Mouse (Mus musculus): ENCODE data around the gene Galnt16. TPM values are rescaled to one million over a fixed set of nuclear protein-coding genes. Genes with fewer than 3 reads are reported as not detected.
A peak's percentile ranks its signal among the peaks of the same experiment; 100 is the strongest.

Gene Galnt16
- polyA plus RNA-seq, 1 experiment: not detected

- no peaks in the 10 kb centered on the region for H3K4me1 ChIP-seq (ENCODE audit: control insufficient read depth, insufficient read depth, low read length)
- WGBS: 68% methylated on average over 7 of the region's 7 CpGs
Observed at GRCm38 (mm10) chr12:80615371-80616257, 97.5 kb downstream of the Galnt16 start.

GRCm38 (mm10) chr12:80620501-80620900, 102.4 kb downstream of the Galnt16 start:
- Histone ChIP-seq H3K27ac (ENCODE audit: insufficient read depth, low read depth, low read length) (no peak overlapping the region), H3K4me3 (ENCODE audit: insufficient read depth, low read depth, low read length) (no peak overlapping the region), H3K4me1 (ENCODE audit: control insufficient read depth, insufficient read depth, low read length) (no peaks in the 10 kb centered on the region)
- WGBS: 79% methylated on average over 5 of the region's 5 CpGs
- TF ChIP-seq CTCF (IDR thresholded peaks at IDR 0.05; ENCODE audit: insufficient read depth, low read depth, low read length) (no peak), POLR2A (IDR thresholded peaks at IDR 0.05; ENCODE audit: insufficient read depth, low read depth, low read length) (no peak)

More at GRCm38 (mm10) chr12:80615371-80616257, 97.5 kb downstream of the Galnt16 start:
- no peak overlapping the region for H3K4me3 ChIP-seq (ENCODE audit: insufficient read depth, low read depth, low read length)
- no peak for TF ChIP-seq CTCF (IDR thresholded peaks at IDR 0.05; ENCODE audit: insufficient read depth, low read depth, low read length)
- TF ChIP-seq POLR2A (IDR thresholded peaks at IDR 0.05; ENCODE audit: insufficient read depth, low read depth, low read length): no peak
- no peak overlapping the region for H3K27ac ChIP-seq (ENCODE audit: insufficient read depth, low read depth, low read length)

GRCm38 (mm10) chr12:80631790-80632189, 113.7 kb downstream of the Galnt16 start:
- no peak for TF ChIP-seq POLR2A (IDR thresholded peaks at IDR 0.05; ENCODE audit: insufficient read depth, low read depth, low read length)
- TF ChIP-seq CTCF (IDR thresholded peaks at IDR 0.05; ENCODE audit: insufficient read depth, low read depth, low read length): no peak
- Histone ChIP-seq H3K27ac (ENCODE audit: insufficient read depth, low read depth, low read length) (no peak overlapping the region), H3K4me3 (ENCODE audit: insufficient read depth, low read depth, low read length) (no peak overlapping the region), H3K4me1 (ENCODE audit: control insufficient read depth, insufficient read depth, low read length) (no peaks in the 10 kb centered on the region)
- 86% methylated on average over 5 of the region's 5 CpGs for WGBS

- no peak overlapping the region; the same call in 1 of the 2 replicates for H3K27ac ChIP-seq (ENCODE audit: insufficient read depth, low read depth, low read length)
- 2% methylated on average over 48 of the region's 48 CpGs for WGBS
- no peak for TF ChIP-seq POLR2A (IDR thresholded peaks at IDR 0.05; ENCODE audit: insufficient read depth, low read depth, low read length)
- 0 out of 2 replicates have a peak, but pooled peaks have one; percentile 18 for TF ChIP-seq CTCF (IDR thresholded peaks at IDR 0.05; ENCODE audit: insufficient read depth, low read depth, low read length)
- peaks cover 12% of the 10 kb centered on the region for H3K4me1 ChIP-seq (ENCODE audit: control insufficient read depth, insufficient read depth, low read length)
- peak overlapping the region; percentile 66 for H3K4me3 ChIP-seq (ENCODE audit: insufficient read depth, low read depth, low read length)
Observed at GRCm38 (mm10) chr12:80642725-80643692, 124.9 kb downstream of the Galnt16 start.

GRCm38 (mm10) chr12:80643693-80644505, 125.8 kb downstream of the Galnt16 start, which contains the start of the genes Slc39a9 and Erh:
TSS of gene Slc39a9 (plus strand) at chr12:80643883.
TSS of gene Erh (minus strand) at chr12:80644341.
- H3K27ac ChIP-seq (ENCODE audit: insufficient read depth, low read depth, low read length): peak within 1 kb of the TSS; percentile 90
- H3K4me1 ChIP-seq (ENCODE audit: control insufficient read depth, insufficient read depth, low read length): peaks cover 12% of the 10 kb centered on the region
- WGBS: under 1% methylated on average over 50 of the region's 50 CpGs
- TF ChIP-seq CTCF (IDR thresholded peaks at IDR 0.05; ENCODE audit: insufficient read depth, low read depth, low read length): peak; percentile 24; the same call in 1 of the 2 replicates
- peak; percentile 56 for TF ChIP-seq POLR2A (IDR thresholded peaks at IDR 0.05; ENCODE audit: insufficient read depth, low read depth, low read length)
- peak within 1 kb of the TSS; percentile 66 for H3K4me3 ChIP-seq (ENCODE audit: insufficient read depth, low read depth, low read length)

- Histone ChIP-seq H3K4me1 (ENCODE audit: control insufficient read depth, insufficient read depth, low read length) (peaks cover 12% of the 10 kb centered on the region), H3K4me3 (ENCODE audit: insufficient read depth, low read depth, low read length) (peak overlapping the region; percentile 66), H3K27ac (ENCODE audit: insufficient read depth, low read depth, low read length) (no peak overlapping the region)
- TF ChIP-seq POLR2A (IDR thresholded peaks at IDR 0.05; ENCODE audit: insufficient read depth, low read depth, low read length) (no peak), CTCF (IDR thresholded peaks at IDR 0.05; ENCODE audit: insufficient read depth, low read depth, low read length) (no peak)
- WGBS: 1% methylated on average over 18 of the region's 18 CpGs
Observed at GRCm38 (mm10) chr12:80644506-80644868, 126.4 kb downstream of the Galnt16 start.

- Histone ChIP-seq H3K27ac (ENCODE audit: insufficient read depth, low read depth, low read length) (no peak overlapping the region), H3K4me1 (ENCODE audit: control insufficient read depth, insufficient read depth, low read length) (peaks cover 12% of the 10 kb centered on the region), H3K4me3 (ENCODE audit: insufficient read depth, low read depth, low read length) (no peak overlapping the region)
- 78% methylated on average over 3 of the region's 3 CpGs for WGBS
- TF ChIP-seq POLR2A (IDR thresholded peaks at IDR 0.05; ENCODE audit: insufficient read depth, low read depth, low read length) (no peak), CTCF (IDR thresholded peaks at IDR 0.05; ENCODE audit: insufficient read depth, low read depth, low read length) (no peak)
Observed at GRCm38 (mm10) chr12:80646377-80646776, 128.3 kb downstream of the Galnt16 start.
